Mouse (Mus musculus) erythroblast, adult 5-6 weeks (primary cell): ENCODE data around the gene Plod3. TPM values are rescaled to one million over a fixed set of nuclear protein-coding genes. Genes with fewer than 3 reads are reported as not detected.
A peak's percentile ranks its signal among the peaks of the same experiment; 100 is the strongest.

Experiments used
- ATAC-seq: replicated peaks from 2 replicates; pipeline ENCODE4 v1.8.0; 2016; ENCODE audit warnings: moderate number of reproducible peaks, mild to moderate bottlenecking, moderate TSS enrichment, inconsistent platforms; ENCODE audit not compliant: poor library complexity, low FRiP score, severe bottlenecking
- total RNA-seq, 2 experiments: library from RNA; stranded (forward) in 1 of 2; stranded (reverse) in 1 of 2; fragments of 150-400 nt in 1 of 2; fragments of 200-764, 138-1000 nt in 1 of 2; gene quantifications; 2 replicates each; pipeline versions ENCODE4 v1.2.3 to v1.2.4; 2015 to 2017; ENCODE audit warnings: low replicate concordance in 2 of 2

The Plod3 gene
- total RNA-seq, 2 experiments from 2014 or later = 19.2 to 36.1 TPM

DNA sequence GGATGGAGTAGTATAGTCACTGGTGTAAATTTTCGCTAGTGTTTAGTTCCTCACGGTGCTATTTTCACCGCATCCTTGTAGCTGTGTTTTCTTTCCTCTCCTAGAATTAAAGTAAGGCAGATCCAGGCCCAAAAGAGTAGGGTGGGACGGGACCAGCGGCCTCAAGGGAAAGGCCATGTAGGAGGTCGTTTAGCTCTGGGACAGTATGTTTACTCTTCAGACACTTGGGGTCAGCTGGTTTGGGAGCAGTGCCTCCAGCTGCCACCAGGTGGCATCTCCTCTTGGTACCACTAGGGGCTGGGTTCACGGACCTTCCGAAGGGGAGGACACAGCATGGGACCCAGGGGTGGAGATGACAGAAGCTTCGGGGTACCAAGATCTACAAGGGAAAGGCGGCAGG, 24.3 kb upstream of the Plod3 start:
- peak; percentile 80 for ATAC-seq

DNA sequence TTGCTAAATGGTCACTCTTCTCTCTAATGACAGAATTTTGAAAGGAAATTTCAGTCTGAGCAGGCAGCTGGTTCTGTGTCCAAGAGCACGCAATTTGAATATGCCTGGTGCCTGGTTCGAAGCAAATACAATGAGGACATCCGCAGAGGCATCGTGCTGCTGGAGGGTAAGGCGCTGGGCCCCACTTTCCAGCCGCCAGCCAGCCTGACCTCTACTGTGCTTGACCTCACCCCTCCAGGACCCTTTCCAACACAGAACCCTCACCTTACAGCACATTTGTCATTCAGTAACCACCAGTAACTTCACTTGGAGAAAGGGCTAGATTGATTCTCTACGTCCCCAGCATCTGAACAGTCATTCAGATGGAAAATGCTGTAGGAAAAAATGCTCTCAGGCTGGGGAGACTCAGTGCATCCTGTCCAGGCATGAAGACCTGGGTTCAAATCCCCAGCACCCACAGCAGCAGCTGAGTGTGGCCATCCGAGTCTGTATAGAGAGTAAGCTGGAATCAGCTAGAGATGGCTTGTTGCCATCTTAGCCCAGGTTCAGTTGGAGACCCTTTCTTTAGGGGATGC, 23.8 kb upstream of the Plod3 start:
- no peak for ATAC-seq

- ATAC-seq = peak; percentile 60
Measured at GRCm38 (mm10) chr5:136965210-136965609, 21.6 kb upstream of the Plod3 start.

- peak; percentile 13 for ATAC-seq
Measured at GRCm38 (mm10) chr5:136965686-136966085, 21.1 kb upstream of the Plod3 start.

- no peak for ATAC-seq
Measured at GRCm38 (mm10) chr5:136966331-136966730, 20.5 kb upstream of the Plod3 start, which contains the start of gene Cldn15. Gene Cldn15, plus strand, starts transcription at chr5:136966616.

DNA sequence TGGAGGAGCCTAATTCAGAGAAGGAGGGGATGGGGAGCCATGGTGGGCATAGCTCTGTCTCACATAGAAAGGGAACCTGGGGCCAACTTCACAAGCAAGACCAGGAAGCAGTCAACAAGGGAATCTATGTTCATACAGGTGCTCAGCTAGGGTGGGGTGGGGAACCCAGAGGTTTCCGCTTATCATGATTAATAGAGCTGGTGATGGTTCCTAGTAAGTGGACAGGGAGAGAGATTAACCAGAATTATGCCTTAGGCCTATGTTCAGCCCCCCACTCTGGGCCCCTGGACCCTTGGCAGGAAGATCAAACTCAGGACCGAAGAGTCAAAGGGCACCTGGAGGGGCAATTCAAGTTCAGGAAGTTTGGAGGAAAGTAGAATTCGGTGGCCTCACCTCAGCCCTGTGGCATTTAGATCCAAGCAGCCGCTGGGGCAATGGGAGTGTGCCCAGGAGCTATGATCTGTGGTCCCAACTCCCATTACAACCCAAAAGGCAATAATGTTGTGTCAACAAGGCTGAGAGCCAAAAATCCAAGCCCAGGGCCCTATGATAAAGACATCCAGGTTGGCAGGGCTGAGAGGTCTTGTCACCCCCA, 19.9 kb upstream of the Plod3 start:
- ATAC-seq = no peak

DNA sequence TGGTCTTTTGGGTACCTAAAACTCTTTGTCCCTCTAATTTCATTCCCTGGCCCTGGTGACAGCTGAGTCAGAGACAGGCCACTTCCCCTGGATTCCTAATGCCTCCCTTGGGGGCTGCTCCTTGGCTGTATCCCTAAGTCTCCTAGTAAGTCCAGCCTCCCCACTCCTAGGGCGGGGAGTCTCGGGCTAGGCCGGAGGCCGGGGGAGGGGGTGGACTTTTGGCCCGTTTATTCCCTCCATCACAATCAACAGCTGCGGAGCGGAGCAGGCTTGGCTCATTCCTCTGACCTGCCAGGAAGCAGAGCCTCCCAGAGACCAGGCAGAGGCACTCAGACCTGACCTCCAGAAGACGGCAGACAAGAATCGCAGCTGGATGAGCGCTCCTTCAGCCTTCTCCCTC, 19.2 kb upstream of the Plod3 start:
- no peak for ATAC-seq

DNA sequence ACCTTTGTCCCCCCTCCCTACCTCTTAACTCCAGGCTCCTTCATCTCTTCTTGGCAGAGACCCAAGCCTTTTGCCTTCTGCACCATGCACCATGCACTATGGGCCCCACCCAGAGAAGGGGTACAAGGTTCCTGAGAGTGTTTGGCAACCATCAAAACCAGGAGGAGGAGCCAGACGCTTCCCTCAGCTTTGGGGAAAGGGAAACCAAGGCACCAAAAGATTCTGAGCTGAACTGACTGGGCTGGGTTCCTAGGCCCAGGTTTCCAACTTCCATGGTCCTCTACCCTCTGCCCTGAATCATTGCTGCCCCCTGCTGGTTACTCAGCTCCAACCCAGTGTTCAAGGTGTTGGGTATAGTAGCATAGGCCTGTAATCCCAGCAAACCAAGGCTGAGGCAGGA, 16.1 kb upstream of the Plod3 start:
- ATAC-seq = peak; percentile 76

DNA sequence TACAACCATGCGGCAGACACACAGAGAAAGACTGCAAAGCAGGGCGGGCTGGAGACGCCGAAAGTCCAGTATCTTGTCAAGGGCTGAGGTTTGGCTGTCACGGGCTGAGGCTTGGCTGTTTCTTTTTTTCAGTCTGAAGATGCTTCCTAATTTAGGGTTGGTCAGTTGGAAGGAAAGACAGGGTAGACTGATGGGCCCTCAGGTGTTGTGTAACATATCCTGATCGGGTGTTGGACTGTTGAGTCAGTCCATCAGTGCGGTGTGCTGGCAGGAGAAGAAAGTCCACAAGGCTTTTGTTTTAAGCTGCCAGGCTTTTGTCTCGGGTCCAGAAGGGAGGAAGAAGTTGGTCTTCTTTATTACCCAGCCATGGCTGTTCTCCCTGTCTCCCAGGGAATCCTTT, 13.1 kb upstream of the Plod3 start:
- ATAC-seq = no peak

DNA sequence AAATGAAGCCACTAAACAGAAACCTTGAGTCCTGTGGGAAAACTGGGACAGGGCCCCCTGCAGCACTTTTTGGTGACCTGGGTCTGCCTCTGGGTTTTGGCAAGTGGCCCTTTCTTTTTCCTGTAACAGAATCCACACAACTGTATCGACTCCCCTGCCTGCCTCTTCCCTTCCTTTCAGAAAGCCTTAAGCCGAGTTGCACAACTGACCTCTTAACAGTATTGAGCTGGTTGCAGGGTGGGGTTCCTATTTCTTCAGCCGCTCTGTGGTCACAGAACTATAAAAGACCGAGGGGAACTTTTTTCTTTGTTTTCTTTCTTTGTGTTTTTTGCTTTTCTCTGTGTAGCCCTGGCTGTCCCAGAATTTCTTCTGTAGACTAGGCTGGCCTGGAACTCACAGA, 9.1 kb upstream of the Plod3 start:
- ATAC-seq = no peak

GRCm38 (mm10) chr5:136979762-136980161, 7.1 kb upstream of the Plod3 start:
- ATAC-seq = no peak

DNA sequence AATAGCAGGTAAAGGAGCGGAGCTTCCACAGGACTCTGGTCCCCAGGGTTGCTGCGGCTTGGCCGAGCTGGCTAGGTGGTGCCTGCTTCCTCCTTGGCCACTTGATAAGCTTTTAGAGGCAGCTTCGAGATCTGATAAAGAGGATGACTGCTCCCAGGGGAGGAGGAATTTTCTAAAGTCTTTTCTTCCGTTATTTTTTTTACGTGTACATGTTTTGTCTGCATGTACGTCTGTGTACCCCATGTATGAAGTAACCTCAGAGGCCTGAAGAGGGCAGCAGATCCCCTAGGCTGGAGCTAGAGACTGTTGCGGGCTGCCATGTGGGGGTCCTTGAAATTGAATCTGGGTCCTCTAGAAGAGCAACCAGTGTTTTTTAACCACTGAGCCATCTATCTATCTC, 5.8 kb upstream of the Plod3 start:
- ATAC-seq = no peak

GRCm38 (mm10) chr5:136982338-136982930, 4.4 kb upstream of the Plod3 start:
- no peak for ATAC-seq

DNA sequence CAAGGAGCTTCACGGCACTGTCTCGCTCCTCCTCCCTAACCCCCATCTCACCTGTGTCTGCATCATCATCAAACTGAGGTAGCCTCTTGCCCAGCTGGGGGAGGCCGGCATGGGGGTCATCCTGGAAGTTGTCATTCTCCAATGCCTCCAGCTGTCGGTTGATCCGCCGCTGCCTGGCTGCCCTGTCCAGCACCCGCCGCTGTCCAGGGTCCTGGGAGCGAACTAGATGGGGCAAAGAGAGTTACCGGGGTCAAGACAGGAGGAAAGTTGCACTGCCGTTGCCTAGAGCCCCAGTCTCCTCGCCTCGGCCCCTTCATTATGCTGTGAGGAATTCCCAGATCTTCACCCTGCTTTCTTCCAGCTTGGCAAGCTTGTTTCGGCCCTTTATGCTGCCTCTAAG, 2.0 kb upstream of the Plod3 start:
- ATAC-seq = no peak

- ATAC-seq = peak; percentile 61
Measured at GRCm38 (mm10) chr5:136987138-136987933, 517 bp downstream of the Plod3 start.

DNA sequence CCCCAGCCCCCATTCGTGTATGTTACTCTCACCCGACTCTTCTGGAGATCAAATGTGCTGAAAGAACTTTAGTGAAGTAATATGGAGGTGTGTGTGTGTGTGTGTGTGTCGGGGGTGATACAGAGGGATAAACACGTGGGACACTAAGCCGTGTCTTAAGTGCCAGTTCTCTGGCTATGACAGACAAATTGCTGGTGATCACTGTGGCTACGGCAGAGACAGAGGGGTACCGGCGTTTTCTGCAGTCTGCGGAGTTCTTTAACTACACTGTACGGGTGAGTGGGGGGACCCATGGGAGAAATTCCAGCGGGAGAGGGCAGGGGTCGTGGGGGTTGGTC, 1.1 kb downstream of the Plod3 start, which contains the start of gene Znhit1:
TSS of gene Znhit1 (minus strand) at position 88 of the 338 bp plus-strand sequence.
- no peak for ATAC-seq

DNA sequence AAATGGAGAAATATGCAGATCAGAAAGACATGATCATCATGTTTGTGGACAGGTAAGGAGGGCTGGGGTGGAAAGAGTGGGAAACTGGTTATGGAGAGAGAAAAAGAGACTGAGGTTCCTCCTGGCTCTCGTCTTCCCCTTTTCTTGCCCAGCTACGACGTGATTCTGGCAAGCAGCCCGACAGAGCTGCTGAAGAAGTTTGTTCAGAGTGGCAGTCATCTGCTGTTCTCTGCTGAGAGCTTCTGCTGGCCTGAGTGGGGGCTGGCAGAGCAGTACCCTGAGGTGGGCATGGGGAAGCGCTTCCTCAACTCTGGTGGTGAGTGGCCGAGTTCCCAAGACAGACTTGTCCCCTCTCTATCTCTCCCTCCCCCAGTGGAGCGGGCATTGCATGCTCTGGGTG, 1.6 kb downstream of the Plod3 start:
- no peak for ATAC-seq

DNA sequence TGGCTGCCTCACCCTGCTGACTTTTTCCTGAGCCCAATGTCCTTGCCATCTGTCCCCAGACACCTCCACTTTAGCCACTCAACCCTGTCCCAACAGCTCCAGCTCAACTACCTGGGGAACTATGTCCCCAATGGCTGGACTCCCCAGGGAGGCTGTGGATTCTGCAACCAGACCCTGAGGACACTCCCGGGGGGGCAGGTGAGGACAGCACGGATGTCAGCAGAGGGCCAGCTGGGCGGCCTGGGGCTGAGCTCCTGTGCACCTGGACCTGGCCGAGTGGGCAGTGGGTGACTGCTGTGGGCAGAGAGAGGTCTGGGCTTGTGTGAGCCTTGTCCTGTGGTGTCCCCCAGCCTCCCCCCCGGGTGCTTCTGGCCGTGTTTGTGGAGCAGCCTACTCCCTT, 3.0 kb downstream of the Plod3 start:
- ATAC-seq = no peak

- no peak for ATAC-seq
Measured at GRCm38 (mm10) chr5:136999449-136999848, 12.6 kb downstream of the Plod3 start.

GRCm38 (mm10) chr5:137000612-137001011, 13.8 kb downstream of the Plod3 start:
- no peak for ATAC-seq

GRCm38 (mm10) chr5:137007276-137007675, 20.5 kb downstream of the Plod3 start:
- ATAC-seq = no peak
